Mouse (Mus musculus) megakaryocyte, adult 5-6 weeks (primary cell): ENCODE results near the gene Klk1b5. TPM values are rescaled to one million over a fixed set of nuclear protein-coding genes. Genes with fewer than 3 reads are reported as not detected.
"Not testable (repeated sequence)": the region's sequence is repeated elsewhere in the genome, so short reads cannot be mapped to it uniquely, and the experiment has no call there.

ENCODE experiments used
- ATAC-seq: 2 replicates; pipeline ENCODE4 v1.8.0; 2016; ENCODE audit warnings: mild to moderate bottlenecking, inconsistent platforms; ENCODE audit not compliant: poor library complexity, severe bottlenecking
- total RNA-seq, 2 experiments: library from RNA; stranded (forward) in 1 of 2; stranded (reverse) in 1 of 2; fragments of 153-499, 151-499 nt in 1 of 2; fragments of 221-1000, 200-1000 nt in 1 of 2; gene quantifications; 2 replicates each; pipeline versions ENCODE4 v1.2.3 to v1.2.4; 2015 to 2017

The Klk1b5 gene
- total RNA-seq, 2 experiments from 2014 or later, result not detected

DNA sequence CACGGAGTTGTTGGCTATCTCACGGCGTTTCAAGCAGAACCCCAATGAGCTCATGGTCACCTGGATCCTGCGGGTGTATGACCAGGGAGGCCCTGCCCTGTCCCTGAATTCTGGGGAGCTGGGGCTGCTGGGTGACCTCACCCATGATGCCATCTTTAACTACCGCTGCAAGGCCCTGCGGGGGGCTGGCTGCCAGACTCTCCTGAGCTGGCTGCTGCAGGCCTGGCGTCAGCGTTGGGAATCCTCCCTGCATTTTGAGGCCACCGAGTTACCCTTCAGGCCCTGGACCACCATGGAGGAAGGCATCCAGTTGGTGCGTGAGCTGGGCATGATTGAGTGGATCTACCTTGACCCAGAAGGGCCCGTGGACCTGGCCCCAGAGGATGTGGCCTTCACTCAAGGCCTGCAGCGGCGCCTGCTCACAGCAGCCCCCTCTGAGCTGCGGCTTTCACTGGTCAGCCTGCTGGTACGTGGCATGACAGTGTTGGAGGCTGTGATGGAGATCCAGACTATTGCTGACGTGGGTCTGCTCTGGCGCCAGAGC lies 35.1 kb downstream of the Klk1b5 start:
- ATAC-seq, result not testable (repeated sequence)

DNA sequence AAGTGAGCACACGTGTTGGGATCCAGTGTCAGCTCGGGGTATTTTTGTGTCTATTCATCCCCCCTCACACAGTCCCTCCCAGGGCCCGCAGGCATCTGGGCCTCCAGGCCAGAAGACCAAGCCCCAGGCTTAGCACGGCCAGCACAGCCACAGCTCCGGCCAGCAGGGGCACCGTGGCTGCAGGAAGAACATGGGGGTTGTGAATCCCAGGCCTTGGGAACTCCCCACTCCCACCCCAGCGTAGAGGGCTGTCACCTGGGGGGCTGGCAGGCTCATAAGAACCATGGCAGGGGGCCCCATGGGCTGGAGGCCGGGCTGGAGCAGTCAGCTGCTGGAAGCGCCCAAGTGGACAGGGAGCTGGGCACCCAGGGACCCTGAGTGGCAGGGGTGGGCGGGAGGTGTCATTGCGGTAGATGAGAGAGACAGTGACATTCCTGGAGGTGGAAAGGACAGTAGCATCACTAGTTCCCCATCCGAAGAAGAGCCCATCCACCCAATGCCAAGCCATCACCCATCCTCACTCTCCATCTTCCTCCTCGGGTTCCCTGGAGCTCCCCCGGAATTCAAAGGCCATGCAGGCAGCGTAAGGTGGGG lies 37.4 kb downstream of the Klk1b5 start:
- ATAC-seq, result no peak

DNA sequence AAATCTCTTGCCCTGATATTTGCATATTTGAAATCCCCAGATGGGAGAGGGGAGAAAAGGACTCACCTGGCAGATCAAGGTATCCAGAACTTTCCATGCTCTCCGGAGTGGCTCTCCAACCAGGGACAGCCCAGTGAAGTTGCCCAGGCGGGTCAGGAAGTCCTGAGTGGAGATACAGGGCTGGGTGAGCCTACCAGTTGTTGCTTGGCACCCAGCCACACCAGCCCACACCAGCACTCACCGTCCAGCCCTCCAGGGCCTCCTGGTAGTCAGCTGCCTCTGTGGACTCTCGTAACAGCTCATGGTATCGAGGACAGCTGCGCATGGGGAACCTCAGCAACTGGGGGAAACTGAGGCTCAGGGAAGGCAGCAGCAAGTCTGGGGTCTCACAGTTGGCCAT lies 39.2 kb downstream of the Klk1b5 start:
- ATAC-seq, result no peak

DNA sequence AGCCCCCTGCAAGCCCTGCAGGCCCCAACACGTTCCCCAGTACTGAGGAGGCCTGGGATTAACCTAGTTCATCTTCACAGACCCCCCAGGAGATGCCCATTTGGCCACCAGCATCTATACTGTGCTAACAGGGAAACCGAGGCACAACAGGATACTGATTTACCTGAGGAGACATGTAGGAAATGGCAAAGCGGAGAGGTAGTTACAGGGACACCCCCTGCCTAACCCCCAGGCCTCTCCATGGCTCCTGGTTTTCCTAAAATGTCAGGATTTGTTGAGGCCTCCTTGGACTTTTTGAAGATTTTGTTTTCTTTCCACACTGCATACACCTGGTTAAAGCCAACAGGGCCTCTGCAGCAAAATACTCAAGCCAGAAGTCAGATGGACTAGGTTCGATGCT lies 41.5 kb downstream of the Klk1b5 start, which contains the start of gene Acp4:
Acp4 (minus strand) TSS at position 101 of the 400 bp plus-strand sequence.
- no peak for ATAC-seq

DNA sequence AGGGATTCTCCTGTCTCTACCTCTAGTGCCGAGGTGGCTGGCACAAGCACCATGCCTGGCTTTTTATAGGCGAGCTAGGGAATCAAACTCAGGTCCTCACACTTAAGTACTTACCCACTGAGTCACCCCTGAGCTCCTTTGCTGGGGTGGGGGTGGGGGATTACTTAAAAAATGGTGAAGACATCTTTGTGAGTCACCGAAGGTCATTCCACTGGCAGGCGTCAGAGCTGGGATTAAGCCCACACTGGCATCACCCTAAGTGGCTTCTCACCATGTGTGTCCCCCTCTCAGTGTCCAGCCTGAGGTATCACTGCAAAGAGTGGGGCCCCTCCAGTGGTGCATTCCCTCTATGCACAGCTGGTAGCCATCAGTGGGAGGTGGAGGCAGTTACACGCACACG lies 44.7 kb downstream of the Klk1b5 start:
- no peak for ATAC-seq

DNA sequence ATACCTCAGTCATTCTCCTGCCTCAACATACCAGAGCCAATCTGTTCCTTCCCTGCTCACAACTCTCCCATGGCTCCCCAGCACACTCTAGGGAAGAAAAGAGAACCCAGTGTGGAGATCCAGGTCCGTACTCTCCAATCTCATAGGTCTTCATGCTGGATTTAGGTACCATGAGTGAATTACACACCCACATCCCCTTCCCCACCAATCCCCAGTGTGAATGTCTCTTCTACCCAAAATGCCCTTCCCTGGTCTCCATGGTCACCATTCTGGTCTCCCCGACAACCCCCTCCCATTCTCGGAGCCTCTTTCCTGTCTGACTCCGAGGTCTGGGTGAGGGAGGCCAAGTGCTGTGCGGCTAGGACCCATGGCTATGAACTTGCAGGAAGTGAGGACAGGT lies 45.4 kb downstream of the Klk1b5 start, which contains the start of gene Gm15517:
Gm15517 (plus strand) TSS at position 301 of the 400 bp plus-strand sequence.
- ATAC-seq, result no peak

DNA sequence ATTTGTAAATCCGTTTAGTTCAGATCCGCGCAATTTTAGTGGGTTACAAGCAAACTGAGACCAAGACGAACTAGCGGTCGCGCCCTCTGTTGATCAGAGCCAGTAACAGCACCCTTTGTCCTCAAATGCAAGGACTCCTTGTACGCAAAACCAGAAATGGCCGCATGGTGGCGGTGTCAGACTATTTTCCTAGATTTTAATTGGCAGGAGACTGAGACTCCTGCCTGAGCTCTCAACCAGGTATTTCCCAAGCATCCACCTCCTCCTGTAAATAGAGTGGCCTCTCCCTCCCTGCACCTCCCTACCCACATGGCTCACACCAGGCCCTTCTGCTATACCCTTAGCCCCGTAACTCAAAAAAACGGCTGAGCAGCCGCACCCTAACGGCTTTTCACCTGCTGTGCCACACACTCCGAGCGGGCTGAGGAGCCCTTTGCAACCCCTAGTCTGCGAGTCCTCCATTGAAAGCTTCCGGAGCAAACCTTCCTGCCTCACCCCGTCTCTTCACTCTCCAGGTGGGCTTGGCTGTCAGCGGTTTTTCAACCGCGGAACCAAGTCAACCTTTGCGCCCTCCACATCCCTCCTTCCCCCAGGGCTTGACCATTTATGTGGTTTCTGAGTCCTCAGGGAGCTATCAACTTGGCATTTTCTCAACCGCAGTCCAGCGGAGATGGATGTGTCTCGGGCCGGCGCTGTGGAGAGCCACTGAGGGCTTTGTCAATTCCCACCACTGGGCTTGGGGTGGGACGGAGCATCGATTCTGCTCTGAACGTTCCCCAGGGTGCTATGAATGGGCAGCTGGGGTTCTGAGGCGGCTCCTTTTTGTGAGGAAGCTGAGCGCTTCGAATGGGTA lies 47.3 kb downstream of the Klk1b5 start:
- ATAC-seq, result peak; percentile 99

DNA sequence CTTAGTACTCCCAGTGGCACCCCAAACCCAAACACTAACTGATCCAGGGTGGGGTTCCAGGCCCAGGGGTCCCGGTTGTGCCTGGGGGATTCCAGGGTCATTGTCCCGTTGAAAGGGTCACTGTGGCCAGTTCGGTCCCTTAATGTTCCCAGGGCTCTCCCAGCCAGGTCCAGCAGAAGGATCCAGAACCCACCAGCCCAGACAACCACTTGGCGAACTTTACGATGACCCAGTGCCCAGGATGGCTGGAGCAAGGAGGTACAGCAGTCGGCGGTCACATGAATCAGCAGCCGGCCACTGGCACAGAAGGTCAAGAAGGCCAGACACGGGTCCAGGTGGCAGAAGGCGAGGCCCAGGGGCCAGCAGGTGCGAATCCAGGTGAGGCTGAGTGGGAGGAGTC lies 52.4 kb downstream of the Klk1b5 start:
- no peak for ATAC-seq

DNA sequence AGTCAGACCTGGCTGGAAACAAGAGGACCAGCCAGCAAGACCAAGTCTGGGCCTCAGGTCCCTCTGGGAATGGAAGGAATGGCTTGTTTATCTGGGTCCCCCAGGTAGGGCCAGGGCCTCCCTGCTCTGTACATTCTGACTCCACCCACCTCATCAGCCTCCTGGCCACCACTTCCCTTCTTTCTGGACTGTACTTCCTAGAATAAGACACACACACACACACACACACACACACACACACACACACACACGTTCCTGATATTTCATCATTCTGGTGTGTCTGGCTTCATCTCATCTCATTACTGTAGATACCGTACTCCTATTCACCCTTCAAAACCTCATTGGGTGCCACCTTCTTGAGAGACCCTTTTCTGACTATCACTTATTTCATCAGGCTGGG lies 53.7 kb downstream of the Klk1b5 start:
- ATAC-seq, result no peak

Other genes with a start within 250 kb of the Klk1b5 start
- not detected in 2 replicates for gene Klk1b1, start 249.2 kb upstream of the Klk1b5 start, total RNA-seq (2015)
- not detected in 2 replicates for gene Klk1b1, start 249.2 kb upstream of the Klk1b5 start, total RNA-seq (2017)
- gene Klk1b9, start 239.9 kb upstream of the Klk1b5 start, total RNA-seq (2015), result not detected in 2 replicates
- not detected in 2 replicates for gene Klk1b9, start 239.9 kb upstream of the Klk1b5 start, total RNA-seq (2017)
- 0.33 and 0.84 TPM in 2 replicates for gene Klk1b11, start 220.1 kb upstream of the Klk1b5 start, total RNA-seq (2015)
- 1.1 TPM in 1 of 2 replicates, not detected in the other for gene Klk1b11, start 220.1 kb upstream of the Klk1b5 start, total RNA-seq (2017)
- not detected in 2 replicates for gene Klk1b26, start 203.8 kb upstream of the Klk1b5 start, total RNA-seq (2015)
- gene Klk1b26, start 203.8 kb upstream of the Klk1b5 start, total RNA-seq (2017), result not detected in 2 replicates
- gene Klk1b27, start 163.7 kb upstream of the Klk1b5 start, total RNA-seq (2015), result not detected in 2 replicates
- not detected in 2 replicates for gene Klk1b27, start 163.7 kb upstream of the Klk1b5 start, total RNA-seq (2017)
- not detected in 2 replicates for gene Klk1b21, start 113.6 kb upstream of the Klk1b5 start, total RNA-seq (2015)
- gene Klk1b21, start 113.6 kb upstream of the Klk1b5 start, total RNA-seq (2017), result not detected in 2 replicates
- gene Klk1b22, start 103.3 kb upstream of the Klk1b5 start, total RNA-seq (2015), result not detected in 2 replicates
- not detected in 2 replicates for gene Klk1b22, start 103.3 kb upstream of the Klk1b5 start, total RNA-seq (2017)
- gene Klk1b16, start 79.2 kb upstream of the Klk1b5 start, total RNA-seq (2015), result not detected in 2 replicates
- not detected in 2 replicates for gene Klk1b16, start 79.2 kb upstream of the Klk1b5 start, total RNA-seq (2017)
- not detected in 2 replicates for gene Klk1b24, start 27.7 kb upstream of the Klk1b5 start, total RNA-seq (2015)
- gene Klk1b24, start 27.7 kb upstream of the Klk1b5 start, total RNA-seq (2017), result not detected in 2 replicates
- not detected in 2 replicates for gene Klk1b3, start 17.8 kb upstream of the Klk1b5 start, total RNA-seq (2015)
- gene Klk1b3, start 17.8 kb upstream of the Klk1b5 start, total RNA-seq (2017), result not detected in 2 replicates
- gene Klk1b4, start 8.5 kb upstream of the Klk1b5 start, total RNA-seq (2015), result not detected in 2 replicates
- gene Klk1b4, start 8.5 kb upstream of the Klk1b5 start, total RNA-seq (2017), result not detected in 2 replicates
- not detected in 2 replicates for gene Klk1, start 9.4 kb downstream of the Klk1b5 start, total RNA-seq (2015)
- gene Klk1, start 9.4 kb downstream of the Klk1b5 start, total RNA-seq (2017), result not detected in 2 replicates
- gene Gm36864, start 20.2 kb downstream of the Klk1b5 start, total RNA-seq (2015), result not detected in 2 replicates
- not detected in 2 replicates for gene Gm36864, start 20.2 kb downstream of the Klk1b5 start, total RNA-seq (2017)
- gene 1700028J19Rik, start 30.8 kb downstream of the Klk1b5 start, total RNA-seq (2015), result 3.0 and 3.1 TPM in 2 replicates
- 0.62 and 0.94 TPM in 2 replicates for gene 1700028J19Rik, start 30.8 kb downstream of the Klk1b5 start, total RNA-seq (2017)
- gene 2410002F23Rik, start 30.8 kb downstream of the Klk1b5 start, total RNA-seq (2015), result 19.9 and 20.8 TPM in 2 replicates
- gene 2410002F23Rik, start 30.8 kb downstream of the Klk1b5 start, total RNA-seq (2017), result 17.2 and 23.0 TPM in 2 replicates
- gene Acp4, start 41.4 kb downstream of the Klk1b5 start, total RNA-seq (2015), result not detected in 2 replicates
- gene Acp4, start 41.4 kb downstream of the Klk1b5 start, total RNA-seq (2017), result not detected in 2 replicates
- not detected in 2 replicates for gene Gm15517, start 45.5 kb downstream of the Klk1b5 start, total RNA-seq (2015)
- gene Gm15517, start 45.5 kb downstream of the Klk1b5 start, total RNA-seq (2017), result not detected in 2 replicates
- 0.80 and 1.9 TPM in 2 replicates for gene Clec11a, start 91.0 kb downstream of the Klk1b5 start, total RNA-seq (2015)
- gene Clec11a, start 91.0 kb downstream of the Klk1b5 start, total RNA-seq (2017), result 0.77 and 1.7 TPM in 2 replicates
- gene Shank1, start 94.3 kb downstream of the Klk1b5 start, total RNA-seq (2015), result 0.02 and 0.07 TPM in 2 replicates
- not detected in 2 replicates for gene Shank1, start 94.3 kb downstream of the Klk1b5 start, total RNA-seq (2017)
- 0.29 TPM in 1 of 2 replicates, not detected in the other for gene Syt3, start 168.2 kb downstream of the Klk1b5 start, total RNA-seq (2015)
- gene Syt3, start 168.2 kb downstream of the Klk1b5 start, total RNA-seq (2017), result 0.22 TPM in 1 of 2 replicates, not detected in the other
- 0.42 TPM in 1 of 2 replicates, not detected in the other for gene 1700008O03Rik, start 169.9 kb downstream of the Klk1b5 start, total RNA-seq (2015)
- not detected in 2 replicates for gene 1700008O03Rik, start 169.9 kb downstream of the Klk1b5 start, total RNA-seq (2017)
- gene Lrrc4b, start 213.1 kb downstream of the Klk1b5 start, total RNA-seq (2015), result not detected in 2 replicates
- not detected in 2 replicates for gene Lrrc4b, start 213.1 kb downstream of the Klk1b5 start, total RNA-seq (2017)
- not detected in 2 replicates for gene Aspdh, start 249.4 kb downstream of the Klk1b5 start, total RNA-seq (2015)
- gene Aspdh, start 249.4 kb downstream of the Klk1b5 start, total RNA-seq (2017), result not detected in 2 replicates